Mouse (Mus musculus): ENCODE results near the gene Unc79. TPM values are rescaled to one million over a fixed set of nuclear protein-coding genes. Genes with fewer than 3 reads are reported as not detected.

Gene Unc79
- polyA plus RNA-seq, 2 experiments: 0.12 TPM; not detected in 1

DNA sequence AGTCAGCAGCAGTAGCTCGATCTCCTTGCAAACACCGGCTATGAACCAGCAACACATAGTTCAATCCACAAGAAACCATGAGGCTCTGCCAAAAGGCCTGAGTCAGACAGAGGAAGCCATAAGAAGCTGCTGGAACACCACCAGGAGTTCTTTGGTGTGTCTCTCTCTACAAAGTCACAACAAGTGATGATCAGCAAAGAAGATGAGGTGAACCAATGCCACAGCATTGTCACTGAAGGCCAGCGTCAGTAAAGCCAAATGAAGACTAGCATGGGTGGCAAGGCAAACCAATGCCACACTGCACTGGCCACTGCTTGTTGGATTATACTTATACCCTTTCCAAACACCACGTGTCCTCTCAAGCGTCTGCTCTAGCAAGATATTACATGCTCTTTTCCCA is 119.5 kb downstream of the Unc79 start:
- no peaks in the 10 kb centered on the region for H3K4me1 ChIP-seq (replicated peaks; ENCODE audit: control insufficient read depth in 2 of 2, insufficient read depth in 2 of 2, low read length in 1 of 2)
- DNase-seq (ENCODE audit: low read depth in 3 of 3, low spot score in 3 of 3) (no peak), ATAC-seq (ENCODE audit: insufficient read depth) (no peak)
- no peak for TF ChIP-seq EP300 (IDR thresholded peaks at IDR 0.05; ENCODE audit: low read depth)
- 63% methylated on average over 5 of the region's 5 CpGs for whole genome bisulfite sequencing (ENCODE audit: insufficient replicate concordance)
- no peaks in the 10 kb centered on the region for H3K36me3 ChIP-seq (replicated peaks; ENCODE audit: control insufficient read depth, insufficient read depth, low read depth)
- no peaks in the 10 kb centered on the region for H3K9me3 ChIP-seq (ENCODE audit: control insufficient read depth, low read length)
- no peaks in the 10 kb centered on the region for H3K27me3 ChIP-seq (ENCODE audit: control insufficient read depth, insufficient read depth, low read length)
- no peak overlapping the region for H3K4me2 ChIP-seq (ENCODE audit: low read depth)
- no peak overlapping the region for H3K9ac ChIP-seq (replicated peaks)
- H3K4me3 ChIP-seq (ENCODE audit: insufficient read depth in 1 of 2, low read depth in 2 of 2, low read length in 2 of 2): no peak overlapping the region
- no peak overlapping the region for H3K27ac ChIP-seq

DNA sequence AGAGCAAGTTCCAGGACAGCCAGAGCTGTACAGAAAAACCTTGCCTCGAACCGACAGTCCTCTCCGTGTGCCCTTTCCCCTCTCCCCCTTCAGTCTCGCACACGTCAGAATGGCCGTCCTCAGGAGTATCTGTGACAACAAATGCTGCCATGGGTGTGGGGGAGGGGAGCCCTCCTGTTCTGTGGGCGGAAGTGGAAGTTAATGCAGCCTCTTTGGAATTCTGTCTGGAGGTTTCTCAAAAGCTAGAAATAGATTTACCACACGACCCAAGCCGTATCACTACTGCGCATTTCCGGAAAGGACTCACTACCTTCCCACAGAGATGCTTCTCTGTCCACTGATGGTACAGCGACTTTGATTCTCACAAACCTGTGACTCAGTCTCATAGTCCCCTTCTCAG is 120.9 kb downstream of the Unc79 start:
- Histone ChIP-seq H3K4me2 (ENCODE audit: low read depth) (no peak overlapping the region), H3K27ac (no peak overlapping the region), H3K9me3 (ENCODE audit: control insufficient read depth, low read length) (no peaks in the 10 kb centered on the region), H3K9ac (replicated peaks) (no peak overlapping the region), H3K27me3 (ENCODE audit: control insufficient read depth, insufficient read depth, low read length) (no peaks in the 10 kb centered on the region), H3K4me3 (ENCODE audit: insufficient read depth in 1 of 2, low read depth in 2 of 2, low read length in 2 of 2) (no peak overlapping the region), H3K4me1 (replicated peaks; ENCODE audit: control insufficient read depth in 2 of 2, insufficient read depth in 2 of 2, low read length in 1 of 2) (no peaks in the 10 kb centered on the region), H3K36me3 (replicated peaks; ENCODE audit: control insufficient read depth, insufficient read depth, low read depth) (no peaks in the 10 kb centered on the region)
- 49% methylated on average over 12 of the region's 12 CpGs for WGBS (ENCODE audit: insufficient replicate concordance)
- TF ChIP-seq CTCF (IDR thresholded peaks at IDR 0.05; ENCODE audit: low read depth) (no peak), EP300 (IDR thresholded peaks at IDR 0.05; ENCODE audit: low read depth) (no peak)
- ATAC-seq (ENCODE audit: insufficient read depth): no peak
- no peak for DNase-seq (ENCODE audit: low read depth in 3 of 3, low spot score in 3 of 3)

DNA sequence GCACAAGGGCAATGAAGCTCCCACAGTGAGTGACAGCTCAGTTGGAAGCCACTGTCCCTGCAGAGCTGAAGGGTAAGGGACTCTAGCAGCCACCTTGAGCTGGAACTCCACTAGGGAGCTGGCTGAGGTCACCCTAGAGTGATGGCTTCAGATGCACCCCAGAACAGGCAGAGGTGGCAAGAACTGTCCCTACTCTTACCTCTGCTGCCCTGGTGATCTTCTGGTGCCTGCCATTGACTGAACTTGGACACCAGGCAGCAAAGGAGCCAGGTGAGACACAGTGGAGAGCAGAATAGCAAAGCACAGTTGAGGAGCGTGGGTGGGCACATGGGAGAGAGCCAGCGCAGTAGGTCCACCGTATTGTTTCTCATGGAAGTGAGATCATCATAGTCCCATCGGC is 125.3 kb downstream of the Unc79 start:
- Histone ChIP-seq H3K27ac (no peak overlapping the region), H3K9ac (replicated peaks) (no peak overlapping the region), H3K9me3 (ENCODE audit: control insufficient read depth, low read length) (no peaks in the 10 kb centered on the region), H3K4me3 (ENCODE audit: insufficient read depth in 1 of 2, low read depth in 2 of 2, low read length in 2 of 2) (no peak overlapping the region), H3K4me2 (ENCODE audit: low read depth) (no peak overlapping the region), H3K27me3 (ENCODE audit: control insufficient read depth, insufficient read depth, low read length) (no peaks in the 10 kb centered on the region), H3K36me3 (replicated peaks; ENCODE audit: control insufficient read depth, insufficient read depth, low read depth) (no peaks in the 10 kb centered on the region), H3K4me1 (replicated peaks; ENCODE audit: control insufficient read depth in 2 of 2, insufficient read depth in 2 of 2, low read length in 1 of 2) (no peaks in the 10 kb centered on the region)
- 74% methylated on average over 4 of the region's 4 CpGs for WGBS (ENCODE audit: insufficient replicate concordance)
- DNase-seq (ENCODE audit: low read depth in 3 of 3, low spot score in 3 of 3) (no peak), ATAC-seq (ENCODE audit: insufficient read depth) (no peak)
- TF ChIP-seq EP300 (IDR thresholded peaks at IDR 0.05; ENCODE audit: low read depth) (no peak), CTCF (IDR thresholded peaks at IDR 0.05; ENCODE audit: low read depth) (no peak)

DNA sequence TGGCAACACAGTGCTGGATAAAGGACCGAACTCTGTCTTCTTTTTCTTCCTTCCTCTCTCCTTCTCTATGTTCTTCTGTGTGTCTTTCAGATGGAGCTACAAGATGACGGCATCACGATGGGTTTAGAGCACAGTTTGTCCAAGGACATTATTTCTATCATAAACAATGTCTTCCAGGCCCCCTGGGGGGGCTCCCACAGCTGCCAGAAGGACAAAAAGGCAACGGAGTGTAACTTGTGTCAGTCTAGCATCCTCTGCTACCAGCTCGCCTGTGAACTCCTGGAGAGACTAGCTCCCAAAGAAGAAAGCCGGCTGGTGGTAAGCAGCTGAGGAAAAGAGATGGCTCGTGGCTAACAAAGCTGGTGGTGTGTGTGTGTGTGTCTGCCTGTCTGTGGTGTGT is 130.1 kb downstream of the Unc79 start:
- Histone ChIP-seq H3K36me3 (replicated peaks; ENCODE audit: control insufficient read depth, insufficient read depth, low read depth) (no peaks in the 10 kb centered on the region), H3K4me3 (ENCODE audit: insufficient read depth in 1 of 2, low read depth in 2 of 2, low read length in 2 of 2) (no peak overlapping the region), H3K4me1 (replicated peaks; ENCODE audit: control insufficient read depth in 2 of 2, insufficient read depth in 2 of 2, low read length in 1 of 2) (no peaks in the 10 kb centered on the region), H3K27ac (no peak overlapping the region), H3K9ac (replicated peaks) (no peak overlapping the region), H3K27me3 (ENCODE audit: control insufficient read depth, insufficient read depth, low read length) (no peaks in the 10 kb centered on the region), H3K9me3 (ENCODE audit: control insufficient read depth, low read length) (no peaks in the 10 kb centered on the region), H3K4me2 (ENCODE audit: low read depth) (no peak overlapping the region)
- ATAC-seq (ENCODE audit: insufficient read depth) (no peak), DNase-seq (ENCODE audit: low read depth in 3 of 3, low spot score in 3 of 3) (no peak)
- TF ChIP-seq CTCF (IDR thresholded peaks at IDR 0.05; ENCODE audit: low read depth) (no peak), EP300 (IDR thresholded peaks at IDR 0.05; ENCODE audit: low read depth) (no peak)
- WGBS (ENCODE audit: insufficient replicate concordance): 46% methylated on average over 7 of the region's 7 CpGs

DNA sequence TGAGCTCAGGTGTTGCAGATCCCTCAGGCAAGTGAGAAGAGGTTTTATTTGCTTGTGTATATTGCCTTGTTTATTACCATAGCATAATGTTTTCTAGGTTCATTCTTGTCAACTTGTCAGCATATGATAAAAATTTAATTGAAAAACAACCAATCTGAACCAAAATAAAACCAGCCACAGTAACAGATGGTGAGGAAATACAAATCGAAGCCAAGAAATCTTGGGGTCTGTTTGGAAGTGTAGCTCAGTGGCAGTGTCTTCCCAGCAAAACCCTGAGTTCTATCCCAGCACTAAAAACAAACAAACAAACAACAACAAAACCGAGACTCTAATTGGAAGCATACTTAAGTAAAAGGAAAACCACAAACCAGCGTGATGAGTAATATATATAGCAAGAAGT is 131.4 kb downstream of the Unc79 start:
- WGBS (ENCODE audit: insufficient replicate concordance): 17% methylated on average over 3 of the region's 3 CpGs
- H3K4me2 ChIP-seq (ENCODE audit: low read depth): no peak overlapping the region
- TF ChIP-seq CTCF (IDR thresholded peaks at IDR 0.05; ENCODE audit: low read depth): no peak
- no peak for TF ChIP-seq EP300 (IDR thresholded peaks at IDR 0.05; ENCODE audit: low read depth)
- DNase-seq (ENCODE audit: low read depth in 3 of 3, low spot score in 3 of 3) (no peak), ATAC-seq (ENCODE audit: insufficient read depth) (no peak)
- H3K4me3 ChIP-seq (ENCODE audit: insufficient read depth in 1 of 2, low read depth in 2 of 2, low read length in 2 of 2): no peak overlapping the region
- H3K36me3 ChIP-seq (replicated peaks; ENCODE audit: control insufficient read depth, insufficient read depth, low read depth): no peaks in the 10 kb centered on the region
- H3K27ac ChIP-seq: no peak overlapping the region
- H3K9ac ChIP-seq (replicated peaks): no peak overlapping the region
- no peaks in the 10 kb centered on the region for H3K27me3 ChIP-seq (ENCODE audit: control insufficient read depth, insufficient read depth, low read length)
- no peaks in the 10 kb centered on the region for H3K4me1 ChIP-seq (replicated peaks; ENCODE audit: control insufficient read depth in 2 of 2, insufficient read depth in 2 of 2, low read length in 1 of 2)
- no peaks in the 10 kb centered on the region for H3K9me3 ChIP-seq (ENCODE audit: control insufficient read depth, low read length)

DNA sequence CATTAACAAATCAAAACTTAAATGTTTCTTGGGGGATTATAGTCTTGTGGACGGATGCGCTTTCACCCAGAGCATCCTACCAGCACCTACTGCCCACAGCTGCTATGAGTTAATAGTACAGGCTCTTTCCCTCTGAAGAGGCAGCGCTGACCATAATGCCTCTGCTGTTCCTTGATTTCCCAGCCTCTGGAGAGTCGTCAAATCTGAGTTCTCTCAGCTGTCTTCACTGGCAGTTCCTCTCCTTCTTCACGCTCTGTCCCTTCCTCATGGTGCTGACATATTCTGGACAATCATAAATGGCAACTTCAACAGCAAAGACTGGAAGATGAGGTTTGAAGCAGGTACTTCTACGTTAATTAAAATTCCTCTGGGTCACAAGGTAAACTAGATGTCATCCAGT is 143.2 kb downstream of the Unc79 start:
- TF ChIP-seq EP300 (IDR thresholded peaks at IDR 0.05; ENCODE audit: low read depth) (no peak), CTCF (IDR thresholded peaks at IDR 0.05; ENCODE audit: low read depth) (no peak)
- 61% methylated on average over 6 of the region's 6 CpGs for WGBS (ENCODE audit: insufficient replicate concordance)

More for the DNA sequence above, 143.2 kb downstream of the Unc79 start:
- DNase-seq (ENCODE audit: low read depth in 3 of 3, low spot score in 3 of 3) (no peak), ATAC-seq (ENCODE audit: insufficient read depth) (no peak)
- H3K9me3 ChIP-seq (ENCODE audit: control insufficient read depth, low read length): no peaks in the 10 kb centered on the region
- no peak overlapping the region for H3K4me3 ChIP-seq (ENCODE audit: insufficient read depth in 1 of 2, low read depth in 2 of 2, low read length in 2 of 2)
- no peak overlapping the region for H3K27ac ChIP-seq
- H3K4me2 ChIP-seq (ENCODE audit: low read depth): no peak overlapping the region
- no peak overlapping the region for H3K9ac ChIP-seq (replicated peaks)
- no peaks in the 10 kb centered on the region for H3K36me3 ChIP-seq (replicated peaks; ENCODE audit: control insufficient read depth, insufficient read depth, low read depth)
- H3K4me1 ChIP-seq (replicated peaks; ENCODE audit: control insufficient read depth in 2 of 2, insufficient read depth in 2 of 2, low read length in 1 of 2): no peaks in the 10 kb centered on the region
- H3K27me3 ChIP-seq (ENCODE audit: control insufficient read depth, insufficient read depth, low read length): no peaks in the 10 kb centered on the region
